Mouse (Mus musculus) adrenal gland, postnatal 4 days (tissue): ENCODE measurements at regions not wholly inside any gene's neighbourhood (a gene's known extent, or its start where the extent isn't known, plus 50 kb on each side); places are given as distances from the start of the nearest gene placed in this dataset.
A peak's percentile ranks its signal among the peaks of the same experiment; 100 is the strongest.

Experiments
- DNase-seq, 2 experiments: peaks; one replicate each; pipeline ENCODE4 v3.0.0; 2021 to 2022; ENCODE audit warnings: low spot score in 2 of 2, mixed read lengths in 2 of 2

DNA sequence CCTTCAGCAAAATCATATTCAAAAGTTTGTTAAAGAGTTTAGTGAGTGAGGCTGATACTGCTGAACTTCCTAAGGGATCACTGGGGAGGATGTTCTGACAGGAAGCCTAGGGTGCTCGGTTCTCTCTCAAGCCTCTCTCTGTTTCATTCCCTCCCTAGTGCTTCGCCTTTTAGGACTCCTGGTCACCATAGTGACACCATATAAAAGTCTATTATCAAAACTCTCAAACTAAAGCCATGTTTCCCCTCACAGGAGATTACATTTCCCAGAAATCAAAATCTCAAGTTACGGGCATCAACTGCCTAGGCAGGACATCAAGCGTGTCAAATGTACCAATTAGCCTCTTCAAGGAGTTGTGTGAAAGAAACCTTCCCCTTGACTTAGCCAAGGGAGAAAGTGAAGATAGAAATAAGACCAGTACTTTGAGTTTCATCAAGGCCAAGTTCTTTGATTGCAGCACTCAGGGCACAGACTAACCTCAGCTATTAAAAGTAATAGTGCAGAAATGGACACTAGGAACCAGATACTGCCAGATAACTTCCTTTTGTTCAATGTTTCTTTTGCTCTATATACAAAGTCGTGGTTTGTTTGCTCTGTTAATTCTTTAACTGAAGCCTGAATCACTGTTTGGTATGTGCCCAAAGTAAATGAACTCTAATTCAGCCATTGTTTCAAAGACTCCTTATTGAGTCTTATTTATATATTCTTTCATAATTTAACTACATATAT lies 752.6 kb downstream of the Jrkl start:
- no peak for DNase-seq

- no peak for DNase-seq
Measured at GRCm38 (mm10) chr9:12457810-12458209, 787.8 kb downstream of the Jrkl start.

- DNase-seq, result no peak
Measured at GRCm38 (mm10) chr9:12456695-12457094, 788.9 kb downstream of the Jrkl start.

DNA sequence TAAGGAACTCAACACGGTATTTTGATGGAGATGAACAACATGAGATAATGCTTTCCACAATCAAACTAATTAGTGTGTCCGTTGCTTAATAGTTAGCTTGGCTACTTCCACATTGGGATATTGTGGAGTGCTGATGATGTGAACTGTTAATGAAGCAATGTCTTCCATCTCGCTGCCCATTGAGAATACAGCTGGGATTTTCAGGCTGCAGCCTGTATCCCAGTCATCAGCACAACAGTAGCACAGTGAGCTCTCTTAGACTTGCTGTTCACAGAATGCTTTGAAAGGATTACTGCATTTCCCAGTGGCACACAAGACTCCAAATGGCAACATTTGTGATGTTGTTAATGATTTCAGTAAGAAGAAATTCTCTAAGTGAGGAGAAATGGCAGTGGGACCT lies 811.5 kb downstream of the Jrkl start:
- no peak for DNase-seq

DNA sequence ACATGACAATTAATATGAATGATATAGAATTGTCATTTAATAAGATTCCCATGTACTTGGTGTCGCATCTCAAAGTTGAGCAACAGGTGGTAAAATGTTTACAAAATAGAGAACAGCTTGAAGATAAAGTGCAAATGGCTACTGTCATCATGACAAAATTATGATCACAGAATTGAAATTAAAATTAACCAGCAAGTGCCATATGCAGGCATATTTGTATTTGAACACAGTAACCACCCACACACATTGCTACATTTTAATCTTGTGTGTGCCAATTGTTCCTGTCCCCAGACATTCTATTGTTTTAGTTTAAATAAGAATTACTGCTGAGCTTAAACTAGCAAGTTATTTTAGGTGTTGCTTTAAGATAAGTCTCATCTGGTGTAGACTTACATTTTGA lies 823.7 kb downstream of the Jrkl start:
- DNase-seq, result no peak

DNA sequence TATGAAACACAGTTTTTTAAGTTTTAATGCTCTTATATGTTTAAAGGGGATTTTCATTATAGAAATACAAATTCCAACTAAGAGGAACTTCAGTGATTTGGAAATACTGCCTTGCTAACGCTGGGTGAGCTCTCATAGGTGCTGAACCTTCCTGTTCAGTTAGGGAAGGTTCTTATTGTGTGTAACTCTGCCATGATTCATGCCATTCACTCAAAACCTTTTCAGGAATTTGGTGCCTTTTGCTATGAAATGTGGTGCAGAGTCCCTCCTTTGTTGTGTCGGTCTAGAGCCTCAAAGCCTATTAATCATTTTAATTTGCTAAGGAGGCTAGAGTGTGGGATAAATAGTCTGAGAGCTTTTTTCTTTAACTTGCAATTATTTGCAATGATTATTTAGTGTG lies 837.1 kb downstream of the Jrkl start:
- no peak for DNase-seq

- DNase-seq, result peak; percentile 4 to 5
Measured at GRCm38 (mm10) chr9:12404185-12404584, 841.4 kb downstream of the Jrkl start.

GRCm38 (mm10) chr9:12395648-12396047 lies 850.0 kb downstream of the Jrkl start:
- DNase-seq, result no peak

DNA sequence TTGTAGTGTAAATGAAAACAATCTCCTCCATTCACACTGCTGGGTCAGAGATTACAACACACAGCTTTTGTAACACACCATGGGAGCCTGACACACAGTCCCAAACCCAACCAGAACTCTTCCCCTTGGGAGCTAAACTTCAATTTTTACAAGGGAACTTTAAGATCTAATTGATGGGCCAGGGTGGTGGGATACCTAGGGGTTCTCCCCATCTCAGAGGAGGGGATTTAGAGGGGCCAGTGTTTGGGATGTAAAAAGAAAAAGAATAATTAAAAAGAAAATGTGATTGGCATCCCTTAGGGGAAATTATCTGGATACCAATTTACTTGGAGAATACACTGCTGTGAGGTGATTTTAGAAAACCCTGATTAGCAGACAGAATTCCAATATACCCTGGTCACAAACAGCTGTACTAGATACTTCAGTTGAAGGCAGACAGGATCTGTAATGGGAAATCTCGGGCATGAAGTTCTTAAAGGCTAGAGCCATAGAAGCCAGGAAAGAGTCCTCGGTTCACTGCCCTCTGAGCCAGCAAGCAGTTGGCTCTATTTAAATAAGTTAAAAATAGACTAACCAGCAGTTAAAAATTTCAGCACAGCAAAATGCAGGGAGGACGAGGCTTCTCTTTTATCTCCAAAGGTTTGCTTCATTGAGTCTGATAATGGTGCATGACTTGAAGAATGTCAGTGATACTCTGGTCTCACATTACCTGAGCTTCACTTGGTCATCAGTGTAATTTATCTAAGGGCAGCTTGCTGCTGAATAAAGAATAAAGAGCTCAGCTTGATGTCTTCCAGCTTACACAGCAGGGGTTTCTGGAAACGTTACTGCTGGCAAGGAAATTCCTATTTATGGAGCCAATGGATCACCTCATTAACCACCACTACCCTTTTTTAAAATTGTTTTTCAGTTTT lies 864.6 kb downstream of the Jrkl start:
- DNase-seq, result no peak

- no peak for DNase-seq
Measured at GRCm38 (mm10) chr9:12380029-12380428, 865.6 kb downstream of the Jrkl start.

- DNase-seq, result no peak
Measured at GRCm38 (mm10) chr9:12344296-12344695, 901.3 kb downstream of the Jrkl start.

GRCm38 (mm10) chr9:12341453-12341852 lies 904.2 kb downstream of the Jrkl start:
- DNase-seq, result no peak

GRCm38 (mm10) chr9:12313517-12314075 lies 932.0 kb downstream of the Jrkl start:
- no peak for DNase-seq

DNA sequence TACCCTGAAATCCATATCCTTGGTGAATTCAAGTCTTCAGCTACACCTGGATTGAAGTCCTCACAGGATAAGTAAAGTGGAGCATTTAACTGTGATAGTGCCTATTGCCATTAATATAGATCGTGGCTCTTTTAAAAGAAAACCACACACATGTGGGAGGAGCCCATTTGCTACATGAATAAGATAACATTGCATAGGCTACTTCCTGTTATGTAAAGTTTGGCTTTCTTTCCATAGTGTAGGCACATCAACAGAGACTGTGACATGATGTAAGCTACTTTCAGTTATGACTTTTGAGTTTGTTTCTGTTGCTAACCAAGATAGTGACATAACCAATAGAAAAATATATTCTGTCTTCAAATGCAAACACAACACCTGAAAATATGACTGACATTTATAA lies 932.6 kb downstream of the Jrkl start:
- no peak for DNase-seq
